Mouse (Mus musculus) left cerebral cortex, postnatal 14 days (tissue): ENCODE measurements around the gene Aff4. TPM values are rescaled to one million over a fixed set of nuclear protein-coding genes. Genes with fewer than 3 reads are reported as not detected.
"Not testable (repeated sequence)": the region's sequence is repeated elsewhere in the genome, so short reads cannot be mapped to it uniquely, and the experiment has no call there.

ENCODE experiments used
- DNase-seq, 2 experiments: peaks; one replicate each; pipeline ENCODE4 v3.0.0; 2021 to 2022; ENCODE audit warnings: low spot score in 2 of 2, mixed read lengths in 1 of 2
- intact Hi-C: fragments of 180-260 bp; cut with DNase I; formaldehyde crosslinking; loops from one replicate; pipeline ENCODE4 v1.15.1; 2025
- long read RNA-seq, 2 experiments: library from polyadenylated mRNA; stranded (forward); transcript quantifications; one replicate each; pipeline ENCODE4 v2.0.0; 2021
- total RNA-seq, 2 experiments: library from RNA; stranded (reverse); gene quantifications; 2 replicates each; pipeline ENCODE4 v1.2.3; 2021

Gene Aff4
- total RNA-seq = 100 to 1,000 TPM; 161 to 169 TPM
- long read RNA-seq, experiment 1, full-length matches to known transcripts = 1 of 18 reads
- long read RNA-seq, experiment 1, partial matches to known transcripts = 4 of 18 reads
- long read RNA-seq, experiment 1, other reads (novel, unspliced or antisense) = 13 of 18 reads
- long read RNA-seq, experiment 2, full-length matches to known transcripts = 8 of 21 reads
- long read RNA-seq, experiment 2, partial matches to known transcripts = 1 of 21 reads
- long read RNA-seq, experiment 2, other reads (novel, unspliced or antisense) = 12 of 21 reads

DNA sequence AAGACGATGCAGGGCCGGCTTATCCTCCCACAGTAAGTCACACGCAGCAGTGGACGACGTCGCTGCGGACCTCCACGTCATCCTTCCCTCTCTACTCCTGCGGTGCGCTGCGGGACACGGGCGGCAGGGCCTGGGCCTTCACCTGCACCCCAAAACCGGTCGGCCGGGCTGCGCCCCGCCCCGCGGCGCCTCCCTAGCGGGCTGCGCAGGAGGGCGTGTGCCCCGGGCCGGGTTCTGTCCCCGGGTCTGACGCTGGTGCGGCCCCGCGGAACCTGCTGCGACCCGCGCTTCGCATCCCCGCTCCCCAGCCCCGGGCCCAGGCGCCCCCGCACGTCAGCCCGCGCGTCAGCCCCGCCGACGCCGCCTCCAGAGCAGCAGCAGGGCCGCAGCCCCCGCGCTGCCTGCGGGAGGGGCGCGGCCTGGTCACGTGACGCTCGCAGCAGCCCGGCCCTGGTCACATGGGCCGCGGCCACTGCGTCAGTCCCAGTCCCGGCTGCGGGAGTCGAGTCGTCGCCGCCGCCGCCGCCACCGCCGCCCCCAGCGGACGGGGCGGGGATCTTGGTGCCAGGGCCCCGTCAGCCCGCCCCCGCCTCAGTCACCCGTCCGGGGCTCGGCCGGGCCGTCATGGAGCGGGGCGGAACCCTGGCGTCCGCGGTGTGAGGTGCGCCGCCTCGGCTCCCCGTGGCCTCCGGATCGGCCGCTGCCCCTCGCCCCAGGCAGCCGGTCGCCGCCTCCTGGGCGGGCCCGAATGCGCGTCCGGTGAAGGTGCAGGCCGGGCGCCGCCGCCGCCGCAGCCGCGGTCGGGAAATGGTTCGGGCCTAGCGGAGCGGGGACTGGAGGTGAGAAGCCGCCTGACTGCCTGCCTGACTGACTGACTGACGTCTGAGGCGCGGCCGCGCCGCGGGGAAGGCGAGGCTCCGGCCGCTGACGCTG lies at the start of gene Aff4:
Gene Aff4 (plus strand): TSS at position 543 of the 933 bp plus-strand sequence.
- peak; percentile 88 to 90 for DNase-seq
- intact Hi-C loops = loop anchor here (2.0 kb wide), 1 partner anchor 50 kb away; the partner anchor contains the start of gene Hspa4

DNA sequence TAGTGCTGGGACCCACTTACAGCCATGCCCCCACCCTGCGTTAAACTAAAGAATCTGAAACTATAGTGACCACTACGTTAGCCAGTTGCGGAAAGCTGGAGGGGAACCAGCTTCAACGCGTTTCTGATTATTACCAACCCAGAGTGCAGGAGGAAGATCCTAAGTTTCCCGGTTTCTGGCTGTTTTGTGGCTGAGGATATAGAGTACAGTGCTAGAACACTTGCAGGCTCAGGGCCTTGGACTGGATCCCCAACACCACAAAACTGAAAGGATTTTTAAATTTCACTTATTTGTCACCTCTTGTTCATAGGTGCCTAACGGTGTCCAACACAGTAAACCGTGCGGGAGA lies 49.5 kb upstream of the Aff4 start:
- DNase-seq = no peak
- intact Hi-C loops = loop anchor here (2.0 kb wide), 1 partner anchor 50 kb away; the partner anchor contains the start of gene Aff4

DNA sequence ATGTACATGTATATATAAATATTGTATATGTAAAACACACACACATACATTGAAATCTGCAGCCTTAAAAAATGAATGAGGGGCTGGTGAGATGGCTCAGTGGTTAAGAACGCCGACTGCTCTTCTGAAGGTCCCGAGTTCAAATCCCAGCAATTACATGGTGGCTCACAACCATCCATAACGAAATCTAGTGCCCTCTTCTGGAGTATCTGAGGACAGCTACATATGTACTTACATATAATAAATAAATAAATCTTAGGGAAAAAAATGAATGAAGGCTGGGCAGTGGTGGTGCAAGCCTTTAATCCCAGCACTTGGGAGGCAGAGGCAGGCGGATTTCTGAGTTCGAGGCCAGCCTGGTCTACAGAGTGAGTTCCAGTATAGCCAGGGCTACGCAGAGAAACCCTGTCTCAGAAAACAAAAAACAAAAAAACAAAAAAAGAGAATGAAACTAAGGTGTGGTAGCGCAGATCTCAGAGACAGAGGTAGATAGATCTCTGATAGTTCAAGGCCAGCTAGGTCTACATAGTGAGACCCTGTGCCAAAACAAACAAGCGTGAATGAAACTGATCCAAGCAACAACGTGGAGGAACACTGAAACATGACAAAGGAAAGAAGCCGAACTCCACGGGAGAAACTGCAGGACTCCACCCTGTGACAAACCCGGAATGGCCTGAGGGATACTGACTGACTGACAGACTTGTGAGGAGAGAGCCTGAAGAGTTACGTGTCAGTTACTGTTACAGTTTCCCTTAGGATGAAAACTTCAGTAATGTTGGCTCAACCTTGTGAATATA lies 46.4 kb upstream of the Aff4 start:
- no peak for DNase-seq
- intact Hi-C loops = no loop called here

DNA sequence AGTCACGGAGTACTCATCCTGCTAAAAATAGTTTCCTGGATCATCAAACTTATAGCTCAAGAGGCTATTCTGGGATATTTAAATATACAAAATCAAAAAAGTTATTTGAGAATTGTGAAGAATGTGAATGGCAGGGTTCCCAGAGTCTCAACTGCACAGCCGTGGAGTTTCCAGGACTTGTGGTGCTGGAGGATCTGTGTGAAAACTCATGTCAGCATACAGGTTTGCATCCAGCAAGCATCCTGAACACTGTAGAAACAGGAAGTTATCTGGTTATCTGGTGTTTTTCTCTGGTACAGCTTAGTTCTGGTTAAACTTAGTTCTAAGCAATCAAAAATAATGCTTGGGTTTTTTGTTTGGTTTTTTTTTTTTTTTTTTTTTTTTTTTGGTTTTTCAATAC lies 43.7 kb upstream of the Aff4 start:
- DNase-seq = peak in 1 of 2 experiments; percentile 45
- intact Hi-C loops = no loop called here

DNA sequence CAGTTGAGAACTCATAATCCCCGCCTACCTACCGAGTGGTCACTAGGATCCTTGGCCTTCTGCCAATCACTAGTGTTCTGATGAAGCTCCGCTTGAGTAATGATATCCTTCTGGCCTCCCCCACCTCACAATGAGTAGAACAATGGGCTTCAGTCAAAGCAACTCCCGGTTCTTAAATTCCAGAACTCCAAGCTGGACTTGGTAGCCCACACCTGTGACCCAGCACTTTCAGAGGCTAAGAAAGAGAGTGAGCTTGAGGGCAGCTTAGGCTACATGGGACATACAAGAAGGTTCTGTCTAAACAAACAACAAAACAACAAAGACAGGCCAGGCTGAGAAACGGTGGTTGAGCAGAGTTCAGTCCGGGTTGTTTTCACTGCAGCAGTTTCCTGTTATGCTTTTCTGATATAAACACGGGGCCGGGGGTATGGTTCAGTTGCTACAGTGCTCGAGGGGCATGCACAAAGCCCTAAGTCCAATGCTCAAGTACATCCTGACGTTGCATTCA lies 43.0 kb upstream of the Aff4 start:
- intact Hi-C loops = no loop called here
- no peak for DNase-seq

DNA sequence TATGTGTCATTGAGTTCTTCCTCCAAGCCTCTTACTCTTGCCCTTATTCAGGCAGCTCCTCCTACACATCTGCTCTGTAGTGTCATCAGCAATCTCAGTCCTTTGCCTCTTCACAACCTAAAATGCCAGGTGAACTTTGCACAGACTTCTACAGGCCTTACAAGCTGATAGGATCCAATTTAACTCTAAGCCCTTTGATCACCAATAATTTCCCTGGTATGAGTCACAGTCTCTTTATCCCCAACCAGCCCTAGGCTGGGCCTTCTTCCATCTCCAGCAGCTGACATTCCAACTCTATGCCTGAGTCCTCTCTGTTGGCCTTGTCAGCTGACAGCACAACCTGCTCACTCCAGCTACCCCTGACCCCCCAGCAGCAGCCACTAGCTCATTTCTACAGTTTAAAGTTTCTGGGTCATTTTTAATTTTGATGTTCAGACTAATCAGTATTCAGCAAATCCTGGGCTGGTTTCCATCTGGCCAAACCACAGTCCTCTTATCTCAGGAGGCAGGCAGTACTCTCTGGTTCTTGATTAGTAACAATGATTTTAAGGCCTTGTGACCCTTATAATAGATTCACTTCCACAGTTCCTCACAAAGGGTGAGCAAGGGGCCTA lies 42.3 kb upstream of the Aff4 start:
- DNase-seq = no peak
- intact Hi-C loops = no loop called here

DNA sequence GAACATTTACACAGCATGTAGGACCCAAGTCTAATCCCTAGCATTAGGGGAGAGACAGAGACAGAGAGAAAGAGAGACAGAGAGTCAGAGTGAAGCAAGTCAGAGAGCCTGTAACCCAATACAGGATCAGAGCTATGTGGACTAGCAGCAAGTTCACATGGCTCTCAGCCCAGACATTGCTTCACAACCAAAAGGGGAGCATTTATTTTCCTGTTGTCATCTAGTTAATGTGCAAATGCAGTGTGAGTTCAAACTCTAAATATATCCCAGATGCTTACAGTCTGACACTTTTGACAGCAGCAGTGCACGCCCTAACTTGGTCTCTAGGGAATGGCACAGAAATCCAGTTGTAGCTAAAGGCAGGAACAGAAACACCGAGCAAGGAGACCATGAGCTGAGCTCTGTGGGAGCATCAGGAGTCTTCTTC lies 41.7 kb upstream of the Aff4 start:
- DNase-seq = no peak
- intact Hi-C loops = no loop called here

DNA sequence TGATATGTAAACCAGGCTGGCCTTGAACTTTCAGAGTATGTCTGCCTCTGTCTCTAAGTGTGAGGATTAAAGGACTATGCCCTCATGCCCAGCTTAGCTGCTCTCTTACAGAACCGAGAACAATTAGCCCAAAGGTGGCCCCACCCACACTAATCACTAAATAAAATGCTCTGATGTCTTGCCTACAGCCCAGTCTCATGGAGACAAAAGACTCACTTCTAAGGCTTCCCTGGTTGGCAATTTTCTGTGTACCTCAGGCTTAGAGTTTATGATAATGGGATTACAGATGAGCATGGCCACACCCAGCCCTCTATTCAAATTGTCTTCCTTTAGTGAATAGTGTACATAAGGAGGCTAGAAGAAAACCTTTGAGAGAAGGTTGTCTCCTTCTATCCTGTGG lies 39.2 kb upstream of the Aff4 start:
- DNase-seq = no peak
- intact Hi-C loops = no loop called here

DNA sequence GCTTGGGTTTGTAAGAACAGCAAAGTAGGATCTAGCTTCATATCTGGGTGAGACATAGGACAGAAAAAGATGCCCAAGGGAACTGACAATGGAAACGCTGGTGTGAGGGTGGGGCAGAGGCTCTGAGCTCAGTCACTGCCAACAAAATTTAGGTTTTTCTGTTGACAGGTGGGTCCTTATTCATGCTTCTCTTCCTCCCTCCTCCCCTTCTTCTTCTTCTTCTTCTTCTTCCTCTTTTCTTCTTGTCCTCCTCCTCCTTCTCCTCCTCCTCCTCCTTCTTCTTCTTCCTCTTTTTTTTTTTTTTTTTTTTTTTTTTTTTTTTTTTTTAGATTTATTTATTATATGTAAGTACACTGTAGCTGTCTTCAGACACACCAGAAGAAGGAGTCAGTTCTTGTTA lies 37.8 kb upstream of the Aff4 start:
- intact Hi-C loops = not testable (repeated sequence)

DNA sequence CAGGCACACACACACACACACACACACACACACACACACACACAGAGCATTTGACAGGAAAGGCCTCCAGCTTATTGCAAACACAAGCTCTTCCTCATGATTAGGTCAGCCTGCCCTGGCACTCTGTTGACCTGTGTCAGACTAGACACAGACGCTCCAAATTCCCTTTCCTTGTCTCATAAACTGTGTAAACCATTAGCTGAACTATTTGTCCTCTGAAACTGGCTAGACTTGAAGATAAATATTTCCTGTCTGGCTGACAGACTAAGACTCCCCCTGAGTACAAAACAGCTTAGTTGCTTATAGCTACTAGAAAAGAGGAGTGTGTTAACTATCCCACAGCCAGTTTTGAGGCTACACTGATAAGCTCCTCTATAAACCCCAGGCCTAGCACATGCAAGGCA lies 35.9 kb upstream of the Aff4 start:
- DNase-seq = no peak
- intact Hi-C loops = no loop called here

More for the DNA sequence above, 37.8 kb upstream of the Aff4 start:
- DNase-seq = not testable (repeated sequence)

DNA sequence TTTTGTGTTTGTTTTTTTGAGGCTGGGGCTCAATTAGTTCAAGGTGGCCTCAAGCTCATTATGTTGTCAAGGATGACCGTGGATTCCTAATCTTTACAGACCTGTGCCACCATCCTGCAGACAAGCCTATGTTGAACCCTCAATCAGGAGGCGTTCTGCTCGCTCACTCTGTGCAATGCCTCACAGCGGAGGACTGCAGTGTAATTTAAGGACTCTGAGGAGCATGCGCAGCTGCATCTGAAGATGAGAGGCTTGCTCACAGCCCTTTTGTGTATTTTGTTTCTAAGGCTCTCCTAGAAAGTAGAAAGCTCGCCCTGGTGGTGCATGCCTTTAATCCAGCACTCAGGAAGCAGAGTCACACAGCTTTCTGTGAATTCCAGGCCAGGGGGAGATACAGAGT lies 33.6 kb upstream of the Aff4 start:
- no peak for DNase-seq
- intact Hi-C loops = no loop called here

DNA sequence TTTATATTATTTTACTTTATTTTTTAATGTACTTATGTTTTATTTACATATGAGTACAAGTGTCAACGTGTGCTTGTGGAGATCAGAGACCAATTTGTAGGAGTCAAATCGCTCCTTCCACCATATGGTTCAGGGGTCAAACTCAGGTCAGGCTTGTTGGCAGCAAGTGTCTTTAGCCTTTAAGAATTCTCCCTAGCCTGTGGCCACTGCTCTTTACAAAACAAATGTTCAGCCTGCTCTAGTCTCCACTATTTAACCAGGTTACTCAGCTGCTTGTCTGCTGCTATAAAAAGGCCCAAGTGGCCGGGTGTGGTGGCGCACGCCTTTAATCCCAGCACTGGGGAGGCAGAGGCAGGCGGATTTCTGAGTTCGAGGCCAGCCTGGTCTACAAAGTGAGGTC lies 32.6 kb upstream of the Aff4 start:
- intact Hi-C loops = no loop called here
- no peak for DNase-seq

DNA sequence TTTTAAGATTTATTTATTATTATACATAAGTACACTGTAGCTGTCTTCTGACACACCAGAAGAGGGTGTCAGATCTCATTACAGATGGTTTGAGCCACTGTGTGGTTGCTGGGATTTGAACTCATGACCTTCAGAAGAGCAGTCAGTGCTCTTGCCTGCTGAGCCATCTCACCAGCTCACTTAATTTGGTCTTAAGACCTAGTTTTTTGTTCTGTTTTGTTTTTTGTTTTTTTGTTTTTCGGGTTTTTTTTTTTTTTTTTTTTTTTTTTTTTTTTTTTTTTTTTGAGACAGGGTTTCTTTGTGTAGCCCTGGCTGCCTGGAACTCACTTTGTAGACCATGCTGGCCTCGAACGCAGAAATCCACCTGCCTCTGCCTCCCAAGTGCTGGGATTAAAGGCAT lies 32.1 kb upstream of the Aff4 start:
- intact Hi-C loops, DNase-seq: not testable (repeated sequence)

DNA sequence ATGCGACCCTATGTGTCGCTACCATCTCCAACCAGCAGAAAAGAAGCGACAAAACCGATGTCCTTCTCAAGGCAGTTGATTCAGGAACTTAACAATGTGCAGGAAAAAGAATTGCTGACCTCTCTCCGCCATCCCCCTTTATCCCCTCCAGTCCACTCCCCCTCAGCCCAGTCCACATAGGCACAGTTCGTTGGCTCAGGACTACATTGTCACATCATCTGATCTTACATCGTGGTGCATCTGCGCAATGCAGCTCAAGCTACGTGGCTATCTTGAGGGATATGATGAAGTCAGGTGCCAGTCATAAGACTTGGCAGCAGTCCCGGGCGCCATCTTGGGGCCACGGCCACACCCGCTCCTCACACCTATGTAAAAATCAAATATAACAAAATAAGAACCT lies 30.8 kb upstream of the Aff4 start:
- DNase-seq, intact Hi-C loops: not testable (repeated sequence)

DNA sequence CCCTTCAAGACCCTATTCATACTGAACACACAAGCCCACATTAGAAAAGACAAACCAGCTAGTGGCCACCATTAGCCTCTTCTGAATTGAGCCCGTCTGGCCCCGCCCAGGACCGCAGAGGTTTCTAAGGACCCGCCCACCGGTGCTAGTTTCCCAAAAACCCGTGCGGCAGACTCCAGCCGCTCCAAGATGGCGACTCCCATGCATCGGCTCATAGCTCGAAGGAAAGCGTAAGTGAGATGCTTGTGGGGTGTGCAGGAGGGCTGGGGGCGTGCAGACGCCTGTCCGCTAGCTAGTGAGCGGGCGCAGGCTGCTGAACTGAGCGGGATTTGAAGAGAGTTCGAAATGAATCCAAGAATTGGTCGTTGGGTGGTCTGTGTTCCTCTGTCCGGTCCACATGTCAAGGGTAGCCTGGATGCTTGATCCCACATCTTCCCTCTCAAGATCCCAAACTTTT lies 26.1 kb upstream of the Aff4 start, which contains the start of gene Zcchc10:
Gene Zcchc10 (plus strand): TSS at position 168 of the 457 bp plus-strand sequence.
- peak; percentile 84 to 87 for DNase-seq
- intact Hi-C loops = no loop called here

DNA sequence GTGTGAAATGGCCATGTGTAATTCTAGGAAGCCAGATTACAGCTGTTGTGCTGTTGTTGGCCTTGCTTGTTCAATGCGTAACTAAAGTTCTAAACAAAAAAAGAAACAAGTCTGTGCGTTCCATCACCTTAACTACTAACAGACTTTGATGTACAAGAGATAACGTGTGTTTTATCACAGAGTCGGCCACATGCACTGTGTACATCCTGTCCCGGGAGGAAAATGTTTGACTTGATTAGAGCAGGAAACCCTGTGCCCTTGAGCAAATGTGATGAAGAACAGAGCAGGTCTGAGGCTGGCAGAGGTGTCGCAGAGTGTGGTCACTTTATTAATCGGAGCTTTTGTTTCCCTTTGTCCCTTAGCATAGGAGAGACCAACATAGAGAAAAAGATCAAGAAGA lies 20.3 kb upstream of the Aff4 start:
- intact Hi-C loops = no loop called here
- DNase-seq = no peak

DNA sequence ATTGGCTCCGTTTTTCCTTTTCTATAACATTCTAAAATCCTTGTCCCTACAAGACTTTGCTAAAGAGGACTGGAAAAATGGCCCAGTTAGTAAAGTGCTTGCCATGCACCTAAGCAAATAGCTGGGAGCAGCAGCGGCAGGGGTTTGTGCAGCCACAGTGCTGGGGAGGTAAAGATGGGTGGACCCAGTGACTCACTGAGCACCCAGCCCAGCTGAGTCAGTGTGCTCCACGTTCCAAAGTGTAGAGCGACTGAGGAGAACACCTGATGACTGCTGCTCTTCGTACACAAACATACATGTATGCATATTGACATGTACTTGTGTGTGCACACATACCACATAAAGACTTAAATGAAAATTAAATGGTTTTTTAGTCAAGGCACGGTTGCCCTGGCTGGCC lies 19.5 kb upstream of the Aff4 start:
- DNase-seq = no peak
- intact Hi-C loops = no loop called here

DNA sequence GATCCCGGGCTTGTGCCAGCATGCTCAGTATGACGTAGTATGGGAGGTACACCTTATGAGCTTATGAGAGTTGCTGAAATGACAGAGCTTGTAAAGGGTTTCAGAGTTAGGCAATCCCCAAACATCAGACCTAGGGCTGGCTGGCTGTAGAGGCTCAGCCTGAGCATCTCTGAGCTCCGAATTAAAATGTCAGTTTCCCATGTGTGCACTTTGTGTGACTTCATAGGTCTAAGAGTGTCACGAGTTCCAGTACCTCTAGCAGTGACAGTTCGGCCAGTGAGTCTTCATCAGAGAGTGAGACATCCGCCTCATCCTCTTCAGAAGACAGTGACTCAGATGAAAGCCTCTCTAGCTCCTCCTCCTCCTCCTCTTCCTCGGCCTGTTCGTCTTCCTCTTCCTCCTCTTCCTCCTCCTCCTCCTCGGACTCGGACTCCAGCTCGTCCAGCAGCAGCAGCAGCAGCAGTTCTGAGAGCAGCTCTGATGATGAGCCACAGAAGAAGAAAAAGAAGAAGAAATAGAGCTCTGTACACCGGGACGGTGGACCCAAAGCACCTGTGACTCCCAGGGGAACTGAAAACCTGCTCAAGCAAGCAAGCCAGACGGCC lies 18.5 kb upstream of the Aff4 start:
- no peak for DNase-seq
- intact Hi-C loops = no loop called here
